ENCODE assay signal across 14 mouse cellular contexts in genomic region chr5:34372141-34372540, GRCm38 (mm10). TPM values are rescaled to one million over a fixed set of nuclear protein-coding genes. Genes with fewer than 3 reads are reported as not detected.
DNase-seq lines count a peak whose midpoint lies in the region; ATAC-seq and TF ChIP-seq lines count a peak whose summit lies in the region.
"Had no signal": no experiment of that assay in that cellular context is flagged by ENCODE, and none has a peak within 500 bp of the region (broad histone marks: within the 10 kb centered on the region; RNA-seq: fewer than 3 reads in every experiment).

No protein-coding gene starts in this region.

- no peak overlapping the region for H3K27ac ChIP-seq in forebrain, embryonic 12.5 days
- H3K27ac ChIP-seq in forebrain, postnatal 0 days (ENCODE audit: low read depth, low read length) = no peak overlapping the region
- no peak overlapping the region for H3K27ac ChIP-seq in intestine, embryonic 14.5 days (ENCODE audit: low read depth)
- no peak overlapping the region for H3K27ac ChIP-seq in intestine, embryonic 16.5 days (ENCODE audit: low read length)
- no peak overlapping the region for H3K27ac ChIP-seq in brown adipose tissue, adult 24 weeks (replicated peaks; ENCODE audit: low read depth, low read length)
- H3K27ac ChIP-seq in midbrain, embryonic 11.5 days (ENCODE audit: low read depth, low read length) = no peak overlapping the region

- H3K4me2 ChIP-seq in forebrain, embryonic 12.5 days = peak overlapping the region; percentile 24; the same call in 1 of the 2 replicates
- H3K4me2 ChIP-seq in forebrain, postnatal 0 days (ENCODE audit: low read depth) = no peak overlapping the region
- H3K4me2 ChIP-seq in intestine, embryonic 14.5 days (ENCODE audit: low read length) = 0 out of 2 replicates have a peak overlapping the region, but pooled peaks have one; percentile 11
- H3K4me2 ChIP-seq in intestine, embryonic 16.5 days (ENCODE audit: low read depth, low read length) = no peak overlapping the region
- no peak overlapping the region for H3K4me2 ChIP-seq in midbrain, embryonic 11.5 days

- ATAC-seq in forebrain, embryonic 12.5 days (ENCODE audit: low FRiP score) = no peak
- ATAC-seq in forebrain, postnatal 0 days = no peak
- ATAC-seq in intestine, embryonic 14.5 days (replicated peaks; ENCODE audit: low FRiP score, low TSS enrichment, low read depth) = no peak
- ATAC-seq in intestine, embryonic 16.5 days = no peak
- no peak for ATAC-seq in midbrain, embryonic 11.5 days (ENCODE audit: low FRiP score)

- no peaks in the 10 kb centered on the region for H3K9me3 ChIP-seq in forebrain, embryonic 12.5 days
- H3K9me3 ChIP-seq in forebrain, postnatal 0 days (ENCODE audit: low read length) = no peaks in the 10 kb centered on the region
- H3K9me3 ChIP-seq in intestine, embryonic 14.5 days (ENCODE audit: control insufficient read depth, low read length) = no peaks in the 10 kb centered on the region
- no peaks in the 10 kb centered on the region for H3K9me3 ChIP-seq in intestine, embryonic 16.5 days (ENCODE audit: control insufficient read depth, low read length)
- no peaks in the 10 kb centered on the region for H3K9me3 ChIP-seq in midbrain, embryonic 11.5 days (ENCODE audit: control insufficient read depth, low read length)

- no peaks in the 10 kb centered on the region; the same call in 1 of the 2 replicates for H3K36me3 ChIP-seq in forebrain, embryonic 12.5 days (replicated peaks)
- no peaks in the 10 kb centered on the region for H3K36me3 ChIP-seq in forebrain, postnatal 0 days (ENCODE audit: insufficient read depth)
- H3K36me3 ChIP-seq in intestine, embryonic 14.5 days (ENCODE audit: control insufficient read depth, insufficient read depth, low read length) = no peaks in the 10 kb centered on the region
- no peaks in the 10 kb centered on the region for H3K36me3 ChIP-seq in intestine, embryonic 16.5 days (ENCODE audit: control insufficient read depth, insufficient read depth, low read length)
- no peaks in the 10 kb centered on the region for H3K36me3 ChIP-seq in midbrain, embryonic 11.5 days (ENCODE audit: control insufficient read depth, insufficient read depth, low read length)

- no peak for TF ChIP-seq CTCF in forebrain, postnatal 0 days (IDR thresholded peaks at IDR 0.05; ENCODE audit: low read depth)

- H3K27me3 ChIP-seq in forebrain, embryonic 12.5 days = no peaks in the 10 kb centered on the region
- H3K27me3 ChIP-seq in forebrain, postnatal 0 days (ENCODE audit: insufficient read depth, low read length) = no peaks in the 10 kb centered on the region
- H3K27me3 ChIP-seq in intestine, embryonic 14.5 days (replicated peaks; ENCODE audit: control insufficient read depth, insufficient read depth, low read length) = no peaks in the 10 kb centered on the region
- H3K27me3 ChIP-seq in intestine, embryonic 16.5 days (replicated peaks; ENCODE audit: control insufficient read depth, insufficient read depth, low read length) = no peaks in the 10 kb centered on the region
- no peaks in the 10 kb centered on the region for H3K27me3 ChIP-seq in midbrain, embryonic 11.5 days (ENCODE audit: control insufficient read depth, insufficient read depth, low read length)

- no peak overlapping the region for H3K9ac ChIP-seq in forebrain, embryonic 12.5 days
- H3K9ac ChIP-seq in forebrain, postnatal 0 days = no peak overlapping the region
- no peak overlapping the region for H3K9ac ChIP-seq in intestine, embryonic 14.5 days (ENCODE audit: low read length)
- H3K9ac ChIP-seq in intestine, embryonic 16.5 days (ENCODE audit: low read depth, low read length) = no peak overlapping the region
- H3K9ac ChIP-seq in midbrain, embryonic 11.5 days (ENCODE audit: low read length) = no peak overlapping the region

- H3K4me1 ChIP-seq in forebrain, embryonic 12.5 days = peaks cover 21% of the 10 kb centered on the region
- peaks cover 7% of the 10 kb centered on the region; the same call in 1 of the 2 replicates for H3K4me1 ChIP-seq in forebrain, postnatal 0 days (ENCODE audit: insufficient read depth)
- H3K4me1 ChIP-seq in intestine, embryonic 14.5 days (replicated peaks; ENCODE audit: control insufficient read depth, insufficient read depth, low read length) = peaks cover 16% of the 10 kb centered on the region
- 0 out of 2 replicates have a peak, but pooled peaks cover 14% of the 10 kb centered on the region for H3K4me1 ChIP-seq in intestine, embryonic 16.5 days (ENCODE audit: control insufficient read depth, insufficient read depth, low read length)
- H3K4me1 ChIP-seq in brown adipose tissue, adult 24 weeks (ENCODE audit: control insufficient read depth, insufficient read depth, insufficient read length, low read length) = peaks cover 15% of the 10 kb centered on the region
- H3K4me1 ChIP-seq in midbrain, embryonic 11.5 days (ENCODE audit: control insufficient read depth, insufficient read depth, low read length) = peaks cover 14% of the 10 kb centered on the region

- no peak overlapping the region for H3K4me3 ChIP-seq in forebrain, embryonic 12.5 days (replicated peaks)
- no peak overlapping the region for H3K4me3 ChIP-seq in forebrain, postnatal 0 days (ENCODE audit: low read depth, low read length)
- H3K4me3 ChIP-seq in intestine, embryonic 14.5 days (ENCODE audit: low read depth, low read length) = no peak overlapping the region
- H3K4me3 ChIP-seq in intestine, embryonic 16.5 days (ENCODE audit: low read length) = no peak overlapping the region
- peak overlapping the region; percentile 17; the same call in 1 of the 2 replicates for H3K4me3 ChIP-seq in brown adipose tissue, adult 24 weeks (ENCODE audit: insufficient read depth, low read depth, low read length)
- H3K4me3 ChIP-seq in midbrain, embryonic 11.5 days (ENCODE audit: low read depth, low read length) = no peak overlapping the region

- no peak for DNase-seq in forebrain, postnatal 0 days
- no peak for DNase-seq in intestine, embryonic 14.5 days (ENCODE audit: low spot score)
- peak; percentile 73 for DNase-seq in midbrain, embryonic 11.5 days (ENCODE audit: low spot score, missing footprints)
- DNase-seq in cerebellum, postnatal 4 days (ENCODE audit: low spot score in 2 of 2) = no peak
- no peak for DNase-seq in frontal cortex, postnatal 10 days (ENCODE audit: low spot score in 2 of 2)
- DNase-seq: adrenal gland, postnatal 10 days; gastrocnemius, postnatal 14 days; heart, postnatal 10 days; kidney, adult 8-10 months; lung, adult 18-20 months; right cerebral cortex, postnatal 25 days had no signal

RNA-seq across cellular contexts. Expression of gene Fam193a, which starts 2.4 kb away (rescaled TPM):
- polyA plus RNA-seq in forebrain, embryonic 12.5 days (2016; fragmentation: Nextera tagmentation; extraction: Ambion mirVana) = 17.8 and 19.9 TPM in 2 replicates
- total RNA-seq in forebrain, postnatal 0 days (2014; rRNA removed) = 39.9 and 44.5 TPM in 2 replicates
- polyA plus RNA-seq in forebrain, postnatal 0 days (2015; fragmentation: Nextera tagmentation; extraction: Ambion mirVana) = 6.0 and 9.8 TPM in 2 replicates
- 13.0 and 16.0 TPM in 2 replicates for polyA plus RNA-seq in intestine, embryonic 14.5 days (2014; fragmentation: Nextera tagmentation; extraction: Ambion mirVana)
- 6.7 TPM in 2 replicates for polyA plus RNA-seq in intestine, embryonic 16.5 days (2015; fragmentation: Nextera tagmentation; extraction: Ambion mirVana)
- polyA plus RNA-seq in brown adipose tissue, adult 24 weeks (2012; ENCODE audit: insufficient read depth, insufficient read length, missing spikeins) = 7.2 and 9.1 TPM in 2 replicates
- polyA plus RNA-seq in midbrain, embryonic 11.5 days (2014; fragmentation: Nextera tagmentation; extraction: Ambion mirVana) = 14.4 and 15.3 TPM in 2 replicates

RNA-seq across cellular contexts. Expression of gene Rnf4, which starts 36.1 kb away (rescaled TPM):
- polyA plus RNA-seq in forebrain, embryonic 12.5 days (2016; fragmentation: Nextera tagmentation; extraction: Ambion mirVana) = 178 and 180 TPM in 2 replicates
- total RNA-seq in forebrain, postnatal 0 days (2014; rRNA removed) = 116 and 122 TPM in 2 replicates
- polyA plus RNA-seq in forebrain, postnatal 0 days (2015; fragmentation: Nextera tagmentation; extraction: Ambion mirVana) = 122 and 129 TPM in 2 replicates
- 172 and 197 TPM in 2 replicates for polyA plus RNA-seq in intestine, embryonic 14.5 days (2014; fragmentation: Nextera tagmentation; extraction: Ambion mirVana)
- 133 and 143 TPM in 2 replicates for polyA plus RNA-seq in intestine, embryonic 16.5 days (2015; fragmentation: Nextera tagmentation; extraction: Ambion mirVana)
- polyA plus RNA-seq in brown adipose tissue, adult 24 weeks (2012; ENCODE audit: insufficient read depth, insufficient read length, missing spikeins) = 53.1 and 58.1 TPM in 2 replicates
- polyA plus RNA-seq in midbrain, embryonic 11.5 days (2014; fragmentation: Nextera tagmentation; extraction: Ambion mirVana) = 190 and 205 TPM in 2 replicates

Comparison
In these comparisons a context has a peak if more than half of its experiments do, and no peak if none do; other contexts are left out.
1. H3K4me2 ChIP-seq: peak in forebrain, embryonic 12.5 days (single experiment) and intestine, embryonic 14.5 days (single experiment); none in forebrain, postnatal 0 days (single experiment), intestine, embryonic 16.5 days (single experiment) and midbrain, embryonic 11.5 days (single experiment).